Mouse (Mus musculus) midbrain, embryonic 10.5 days (tissue): Measurements from ENCODE around the gene Tyrp1. TPM values are rescaled to one million over a fixed set of nuclear protein-coding genes. Genes with fewer than 3 reads are reported as not detected.
A peak's percentile ranks its signal among the peaks of the same experiment; 100 is the strongest.

Experiments
- DNase-seq: peaks from one replicate; pipeline ENCODE4 v3.0.0-alpha.2; 2017; ENCODE audit warnings: low spot score
- H3K27ac ChIP-seq: fragments of 300-500 bp; sonication (generic); replicated peaks from 2 replicates; pipeline ENCODE4 v1.5.1; 2016; ENCODE audit warnings: mild to moderate bottlenecking
- H3K27me3 ChIP-seq: fragments of 300-500 bp; sonication (generic); 2 replicates; pipeline ENCODE4 v1.6.1; 2016; ENCODE audit warnings: low read depth, mild to moderate bottlenecking; ENCODE audit not compliant: poor library complexity, severe bottlenecking
- H3K36me3 ChIP-seq: fragments of 300-500 bp; sonication (generic); 2 replicates; pipeline ENCODE4 v1.6.1; 2016; ENCODE audit warnings: mild to moderate bottlenecking, moderate library complexity
- H3K4me1 ChIP-seq: fragments of 300-500 bp; sonication (generic); 2 replicates; pipeline ENCODE4 v1.6.1; 2016
- H3K4me3 ChIP-seq: fragments of 300-500 bp; sonication (generic); 2 replicates; pipeline ENCODE4 v1.5.1; 2016; ENCODE audit warnings: mild to moderate bottlenecking, moderate library complexity
- H3K9me3 ChIP-seq: fragments of 300-500 bp; sonication (generic); replicated peaks from 2 replicates; pipeline ENCODE4 v1.6.1; 2016; ENCODE audit warnings: mild to moderate bottlenecking
- WGBS: fragments of 180-500 bp; shearing (Covaris S2); methylation state at CpG from one replicate; pipeline ENCODE4 v1.1.7; 2016; 5-methylcytosine and 5-hydroxymethylcytosine counted together
- polyA plus RNA-seq: library from polyadenylated mRNA; unstranded; fragments of >200 nt; fragmentation: Nextera tagmentation; extraction: Ambion mirVana; gene quantifications from 2 replicates; pipeline ENCODE4 v1.2.1, GENCODE M21; 2016

The Tyrp1 gene
- polyA plus RNA-seq: 0.21 and 0.31 TPM in 2 replicates

DNA sequence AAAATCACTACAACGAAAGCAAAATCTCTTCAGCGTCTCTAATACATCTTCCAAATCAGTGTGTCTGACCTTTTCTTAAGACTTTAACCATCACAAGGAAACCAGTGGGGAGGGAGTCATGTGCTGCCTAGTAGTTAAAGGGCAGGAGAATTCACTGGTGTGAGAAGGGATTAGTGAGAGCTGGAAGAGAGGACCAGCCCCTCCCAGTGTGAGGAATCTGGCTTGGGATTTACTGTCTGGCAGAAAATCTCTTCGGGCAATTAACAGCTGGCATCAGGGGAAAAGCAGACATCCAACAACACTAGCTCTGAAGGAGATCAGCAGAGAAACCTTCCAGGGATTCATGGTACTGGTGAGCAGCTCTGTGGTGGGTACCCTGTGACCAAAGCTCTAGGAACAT, at the start of gene Tyrp1:
Gene Tyrp1, plus strand, starts transcription at position 74 of the 400 bp plus-strand sequence.
- DNase-seq: peak; percentile 13
- Histone ChIP-seq H3K27me3 (no peaks in the 10 kb centered on the region), H3K4me3 (no peak within 1 kb of the TSS), H3K9me3 (no peaks in the 10 kb centered on the region), H3K27ac (no peak within 1 kb of the TSS), H3K36me3 (no peaks in the 10 kb centered on the region), H3K4me1 (peaks cover 6% of the 10 kb centered on the region)
- WGBS: 29% methylated on average over 3 of the region's 3 CpGs

DNA sequence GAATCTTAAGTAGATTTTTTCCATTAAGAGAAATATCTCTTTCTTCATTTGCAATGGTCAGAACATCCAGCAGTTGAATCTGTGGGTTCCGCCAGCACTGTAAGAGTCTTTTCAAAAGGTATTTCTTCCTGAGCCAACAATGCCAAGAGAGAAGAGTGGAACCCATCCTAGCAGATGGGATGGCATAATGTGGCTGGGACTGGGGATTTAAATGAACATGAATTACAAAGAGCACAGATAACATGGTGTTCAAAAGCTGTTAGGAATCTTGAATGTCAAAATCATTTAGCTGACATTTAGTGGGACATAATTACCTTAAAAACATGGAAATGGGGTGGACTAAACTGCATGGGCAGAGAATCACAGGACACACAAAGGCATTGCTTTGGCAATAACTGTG, 45.6 kb upstream of the Tyrp1 start:
- Histone ChIP-seq H3K27ac (no peak overlapping the region), H3K36me3 (no peaks in the 10 kb centered on the region), H3K4me1 (no peaks in the 10 kb centered on the region), H3K9me3 (no peaks in the 10 kb centered on the region), H3K4me3 (no peak overlapping the region), H3K27me3 (no peaks in the 10 kb centered on the region)
- WGBS: 93% methylated on average over 1 of the region's 1 CpGs
- DNase-seq: no peak

DNA sequence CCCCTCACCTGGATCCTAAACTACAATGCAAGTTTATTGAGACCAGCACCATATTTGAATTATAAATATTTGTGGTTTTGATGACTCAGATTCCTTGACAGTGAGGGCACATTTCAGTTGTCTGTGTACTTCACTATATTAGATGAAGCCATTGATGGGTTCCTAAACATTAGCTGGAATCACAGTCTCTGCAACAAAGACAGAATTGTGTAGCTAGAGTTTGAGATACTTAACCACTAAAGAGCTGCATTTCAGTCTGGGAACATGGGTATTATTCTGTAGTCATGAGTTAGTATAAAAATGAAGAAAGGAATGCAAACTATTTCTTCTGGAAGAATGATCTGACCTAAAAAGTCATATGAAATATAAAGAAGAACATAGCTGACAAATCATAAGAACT, 14.4 kb upstream of the Tyrp1 start:
- DNase-seq: no peak
- H3K4me3 ChIP-seq: no peak overlapping the region
- H3K4me1 ChIP-seq: no peaks in the 10 kb centered on the region
- no peaks in the 10 kb centered on the region for H3K27me3 ChIP-seq
- H3K9me3 ChIP-seq: no peaks in the 10 kb centered on the region
- H3K27ac ChIP-seq: no peak overlapping the region
- H3K36me3 ChIP-seq: no peaks in the 10 kb centered on the region

- no peaks in the 10 kb centered on the region for H3K27me3 ChIP-seq
- no peak for DNase-seq
- WGBS: 85% methylated on average over 3 of the region's 3 CpGs
- no peaks in the 10 kb centered on the region for H3K9me3 ChIP-seq
- H3K4me3 ChIP-seq: no peak overlapping the region
- no peaks in the 10 kb centered on the region for H3K36me3 ChIP-seq
- no peaks in the 10 kb centered on the region for H3K4me1 ChIP-seq
- no peak overlapping the region for H3K27ac ChIP-seq
These were observed 12.0 kb upstream of the Tyrp1 start for GRCm38 (mm10) chr4:80821945-80822344.

DNA sequence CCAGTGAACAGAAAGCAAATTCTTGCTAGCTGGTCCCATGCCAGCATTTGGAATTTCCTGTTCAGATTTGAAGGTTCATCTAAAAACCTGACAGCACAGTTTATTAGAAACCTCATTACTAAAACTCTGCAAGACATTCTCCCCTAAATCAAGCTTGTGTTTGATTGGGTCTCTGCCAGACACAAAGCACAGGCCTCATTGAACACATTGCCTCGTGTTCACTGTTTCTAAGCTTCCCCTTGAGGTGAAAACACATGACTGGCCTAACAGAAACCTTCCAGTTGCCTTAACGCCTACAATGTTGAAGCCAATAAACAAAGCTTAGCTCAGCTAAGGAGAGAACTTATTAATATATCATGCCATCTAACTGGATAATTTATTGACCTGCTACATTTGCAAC, 5.7 kb upstream of the Tyrp1 start:
- Histone ChIP-seq H3K27ac (no peak overlapping the region), H3K27me3 (no peaks in the 10 kb centered on the region), H3K9me3 (no peaks in the 10 kb centered on the region), H3K4me3 (no peak overlapping the region), H3K36me3 (no peaks in the 10 kb centered on the region), H3K4me1 (no peaks in the 10 kb centered on the region)
- DNase-seq: no peak
- WGBS: 73% methylated on average over 2 of the region's 2 CpGs

GRCm38 (mm10) chr4:80839317-80839716, 5.4 kb downstream of the Tyrp1 start:
- WGBS: 90% methylated on average over 4 of the region's 4 CpGs
- no peak for DNase-seq
- Histone ChIP-seq H3K36me3 (no peaks in the 10 kb centered on the region), H3K4me1 (no peaks in the 10 kb centered on the region), H3K27me3 (no peaks in the 10 kb centered on the region), H3K4me3 (no peak overlapping the region), H3K27ac (no peak overlapping the region), H3K9me3 (no peaks in the 10 kb centered on the region)

DNA sequence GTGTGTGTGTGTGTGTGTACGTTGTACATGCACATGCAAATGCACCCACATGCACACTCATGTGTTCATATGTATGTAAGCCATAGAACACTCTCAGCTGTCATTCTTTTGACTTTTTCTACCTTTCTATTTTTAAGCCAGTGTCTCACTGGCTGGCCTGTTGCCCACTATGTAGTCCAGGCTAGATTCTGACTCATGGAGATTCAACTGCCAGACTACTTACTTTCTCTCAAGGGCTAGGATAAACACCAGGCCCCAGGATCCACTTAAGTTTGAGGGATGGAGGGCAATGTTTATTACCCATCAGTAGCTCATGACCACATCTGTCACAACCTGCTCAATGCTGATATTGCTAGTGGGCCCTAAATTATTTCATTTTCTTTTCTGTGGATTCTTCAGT, 8.1 kb downstream of the Tyrp1 start:
- H3K27ac ChIP-seq: no peak overlapping the region
- DNase-seq: no peak
- H3K27me3 ChIP-seq: no peaks in the 10 kb centered on the region
- no peaks in the 10 kb centered on the region for H3K4me1 ChIP-seq
- no peaks in the 10 kb centered on the region for H3K9me3 ChIP-seq
- 91% methylated on average over 1 of the region's 1 CpGs for WGBS
- no peaks in the 10 kb centered on the region for H3K36me3 ChIP-seq
- H3K4me3 ChIP-seq: no peak overlapping the region

DNA sequence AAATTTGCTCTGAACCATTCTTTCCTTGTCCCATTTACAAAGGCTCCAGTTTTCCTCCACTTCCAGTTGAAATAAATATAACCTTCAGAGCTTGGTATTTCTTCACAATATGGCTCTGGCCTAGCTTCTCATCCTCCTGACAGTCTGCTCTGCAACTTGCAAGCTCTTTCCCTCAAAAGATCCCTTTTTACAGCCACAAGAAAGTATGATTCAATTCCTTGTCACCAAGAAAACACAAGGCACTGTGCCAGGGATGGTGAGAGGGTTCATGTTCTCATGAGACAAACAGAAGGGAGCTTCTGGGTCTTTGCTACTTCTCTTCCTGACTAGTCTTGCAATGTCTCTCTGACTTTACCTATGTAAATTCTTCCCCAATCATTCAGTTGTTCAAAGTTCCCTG, 9.8 kb downstream of the Tyrp1 start:
- no peaks in the 10 kb centered on the region for H3K4me1 ChIP-seq
- no peak overlapping the region for H3K4me3 ChIP-seq
- H3K9me3 ChIP-seq: no peaks in the 10 kb centered on the region
- H3K27me3 ChIP-seq: no peaks in the 10 kb centered on the region
- no peak for DNase-seq
- H3K27ac ChIP-seq: no peak overlapping the region
- H3K36me3 ChIP-seq: no peaks in the 10 kb centered on the region

GRCm38 (mm10) chr4:80846052-80846451, 12.1 kb downstream of the Tyrp1 start:
- H3K27ac ChIP-seq: no peak overlapping the region
- H3K4me1 ChIP-seq: no peaks in the 10 kb centered on the region
- WGBS: 83% methylated on average over 3 of the region's 3 CpGs
- no peak for DNase-seq
- H3K9me3 ChIP-seq: no peaks in the 10 kb centered on the region
- no peak overlapping the region for H3K4me3 ChIP-seq
- no peaks in the 10 kb centered on the region for H3K36me3 ChIP-seq
- no peaks in the 10 kb centered on the region for H3K27me3 ChIP-seq

- no peaks in the 10 kb centered on the region for H3K9me3 ChIP-seq
- H3K4me1 ChIP-seq: peaks cover 4% of the 10 kb centered on the region; the same call in 1 of the 2 replicates
- no peak overlapping the region for H3K27ac ChIP-seq
- 89% methylated on average over 7 of the region's 7 CpGs for WGBS
- H3K4me3 ChIP-seq: no peak overlapping the region
- no peaks in the 10 kb centered on the region for H3K27me3 ChIP-seq
- no peaks in the 10 kb centered on the region for H3K36me3 ChIP-seq
- no peak for DNase-seq
These were observed 18.9 kb downstream of the Tyrp1 start for GRCm38 (mm10) chr4:80852590-80853425.

- 75% methylated on average over 9 of the region's 9 CpGs for WGBS
- H3K4me3 ChIP-seq: no peak overlapping the region
- no peak overlapping the region for H3K27ac ChIP-seq
- no peaks in the 10 kb centered on the region for H3K36me3 ChIP-seq
- H3K9me3 ChIP-seq: no peaks in the 10 kb centered on the region
- no peak for DNase-seq
- H3K4me1 ChIP-seq: peaks cover 4% of the 10 kb centered on the region; the same call in 1 of the 2 replicates
- H3K27me3 ChIP-seq: no peaks in the 10 kb centered on the region
These were observed 21.6 kb downstream of the Tyrp1 start for GRCm38 (mm10) chr4:80855495-80855894.

- no peaks in the 10 kb centered on the region for H3K36me3 ChIP-seq
- WGBS: 90% methylated on average over 9 of the region's 9 CpGs
- H3K9me3 ChIP-seq: no peaks in the 10 kb centered on the region
- no peak overlapping the region for H3K4me3 ChIP-seq
- peaks cover 7% of the 10 kb centered on the region for H3K4me1 ChIP-seq
- no peaks in the 10 kb centered on the region for H3K27me3 ChIP-seq
- no peak for DNase-seq
- H3K27ac ChIP-seq: no peak overlapping the region
These were observed 29.0 kb downstream of the Tyrp1 start for GRCm38 (mm10) chr4:80862962-80863361.

GRCm38 (mm10) chr4:80863906-80864305, 30.0 kb downstream of the Tyrp1 start:
- Histone ChIP-seq H3K27me3 (no peaks in the 10 kb centered on the region), H3K4me1 (peaks cover 7% of the 10 kb centered on the region), H3K36me3 (no peaks in the 10 kb centered on the region), H3K9me3 (no peaks in the 10 kb centered on the region), H3K4me3 (no peak overlapping the region), H3K27ac (no peak overlapping the region)
- DNase-seq: no peak
- 72% methylated on average over 7 of the region's 7 CpGs for WGBS
